Mouse (Mus musculus): ENCODE measurements around the gene Ahdc1.

The Ahdc1 gene

DNA sequence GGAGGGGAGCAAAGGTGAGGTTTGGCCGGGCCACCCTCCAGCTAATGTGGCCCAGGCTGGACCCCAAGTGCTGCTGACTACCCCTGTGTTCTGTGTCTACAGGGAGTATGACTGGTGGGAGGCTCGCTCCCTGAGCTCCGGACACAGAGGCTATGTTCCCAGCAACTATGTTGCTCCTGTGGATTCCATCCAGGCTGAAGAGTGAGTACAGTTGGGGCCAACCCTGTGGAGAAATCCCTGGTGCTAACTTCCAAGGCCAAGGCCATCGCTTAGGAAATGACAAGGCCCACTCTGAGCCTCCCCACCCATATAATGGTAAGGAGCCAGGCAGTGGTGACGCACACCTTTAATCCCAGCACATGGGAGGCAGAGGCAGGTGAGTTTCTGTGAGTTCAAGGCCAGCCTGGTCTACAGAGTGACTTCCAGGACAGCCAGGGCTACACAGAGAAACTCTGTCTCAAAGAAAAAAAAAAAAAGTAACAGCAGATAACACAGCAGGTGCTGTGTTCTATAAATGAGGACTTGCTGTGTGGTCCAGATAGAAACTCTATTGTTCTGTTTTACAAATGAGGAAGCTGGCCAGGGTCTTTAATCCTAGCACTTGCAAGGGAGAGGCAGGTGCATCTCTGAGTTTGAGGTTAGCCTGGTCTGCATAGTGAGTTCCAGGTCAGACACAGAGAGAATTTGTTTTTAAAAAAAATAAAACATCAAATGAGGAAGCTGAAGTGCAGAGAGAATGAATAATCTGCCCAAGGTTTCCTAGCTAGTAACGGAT, 22.3 kb upstream of the Ahdc1 start:
- in situ Hi-C loops (cut with MboI, MseI), result no loop called here

DNA sequence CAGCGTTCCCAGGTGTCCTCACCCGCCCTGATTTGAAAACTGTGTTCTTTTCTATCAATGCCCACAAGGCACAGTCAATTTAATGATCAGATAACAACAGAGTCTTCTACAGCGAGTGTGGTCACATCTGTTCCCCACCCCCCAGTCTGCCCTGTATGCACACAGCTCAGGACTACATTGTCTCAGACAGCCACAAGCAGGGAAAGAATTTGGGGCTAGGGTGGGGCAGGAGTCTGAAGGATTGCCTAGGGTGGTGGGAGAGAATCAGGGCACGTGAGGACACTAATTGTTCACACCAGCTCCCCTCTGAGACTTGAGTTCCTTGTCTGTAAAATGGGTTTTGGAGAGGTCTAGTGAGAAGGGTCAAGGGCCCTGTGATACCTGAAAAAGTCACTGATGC, 17.5 kb upstream of the Ahdc1 start:
- in situ Hi-C loops (cut with MboI, MseI), result no loop called here

DNA sequence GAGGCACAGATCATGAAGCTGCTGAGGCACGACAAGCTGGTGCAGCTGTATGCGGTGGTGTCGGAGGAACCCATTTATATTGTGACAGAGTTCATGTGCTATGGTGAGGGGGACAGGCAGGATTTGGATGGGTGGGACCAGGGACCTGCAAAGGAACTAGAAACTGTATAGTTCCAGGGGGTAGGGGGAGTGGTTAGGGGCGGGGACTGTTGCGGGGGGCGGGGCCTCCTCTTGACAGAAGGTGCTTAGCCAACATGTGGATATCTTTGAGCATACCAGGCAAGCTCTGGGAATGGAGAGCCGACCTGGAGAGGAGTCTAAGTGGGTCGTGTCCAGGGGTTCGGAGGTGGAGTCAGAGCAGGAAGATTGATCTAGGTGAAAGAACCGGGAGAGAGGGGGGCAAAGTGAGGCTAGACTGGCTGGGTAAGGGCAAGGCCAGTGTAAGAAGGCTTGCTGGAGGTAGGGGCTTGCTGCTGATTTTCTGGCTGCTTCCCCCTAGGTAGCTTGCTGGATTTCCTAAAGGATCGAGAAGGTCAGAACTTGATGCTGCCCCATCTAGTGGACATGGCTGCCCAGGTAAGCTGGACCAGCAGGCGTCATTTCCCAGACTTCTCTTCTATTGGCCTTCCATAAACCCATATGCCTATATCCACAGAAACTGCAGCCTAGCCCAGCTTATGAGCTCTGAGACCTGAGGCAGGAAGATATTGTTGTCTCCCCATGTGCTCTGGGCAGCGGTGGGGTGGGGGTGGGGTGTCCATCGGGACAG, 13.4 kb upstream of the Ahdc1 start:
- in situ Hi-C loops (cut with MboI, MseI), result no loop called here

DNA sequence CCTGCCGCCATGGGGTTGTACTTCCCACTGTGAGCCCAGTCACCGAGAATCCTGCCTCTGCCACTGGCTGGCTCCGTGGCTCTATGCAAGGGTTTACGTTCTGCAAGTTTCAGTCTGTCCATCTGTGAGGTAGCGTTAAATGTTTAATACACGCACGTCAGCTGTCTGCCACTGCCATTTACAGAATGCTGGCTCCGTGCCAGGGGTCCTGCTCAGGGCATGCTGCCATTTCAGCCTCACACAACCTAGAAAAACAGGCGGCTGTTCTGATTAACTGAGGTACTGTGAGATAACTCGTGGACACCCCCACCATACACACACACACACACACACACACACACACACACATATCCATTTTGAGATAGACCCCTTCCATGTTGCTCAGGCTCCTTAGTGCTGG, 8.2 kb upstream of the Ahdc1 start:
- in situ Hi-C loops (cut with MboI, MseI), result loop anchor here (5.0 kb wide), 1 partner anchor 51 kb away; no protein-coding TSS in a partner anchor

DNA sequence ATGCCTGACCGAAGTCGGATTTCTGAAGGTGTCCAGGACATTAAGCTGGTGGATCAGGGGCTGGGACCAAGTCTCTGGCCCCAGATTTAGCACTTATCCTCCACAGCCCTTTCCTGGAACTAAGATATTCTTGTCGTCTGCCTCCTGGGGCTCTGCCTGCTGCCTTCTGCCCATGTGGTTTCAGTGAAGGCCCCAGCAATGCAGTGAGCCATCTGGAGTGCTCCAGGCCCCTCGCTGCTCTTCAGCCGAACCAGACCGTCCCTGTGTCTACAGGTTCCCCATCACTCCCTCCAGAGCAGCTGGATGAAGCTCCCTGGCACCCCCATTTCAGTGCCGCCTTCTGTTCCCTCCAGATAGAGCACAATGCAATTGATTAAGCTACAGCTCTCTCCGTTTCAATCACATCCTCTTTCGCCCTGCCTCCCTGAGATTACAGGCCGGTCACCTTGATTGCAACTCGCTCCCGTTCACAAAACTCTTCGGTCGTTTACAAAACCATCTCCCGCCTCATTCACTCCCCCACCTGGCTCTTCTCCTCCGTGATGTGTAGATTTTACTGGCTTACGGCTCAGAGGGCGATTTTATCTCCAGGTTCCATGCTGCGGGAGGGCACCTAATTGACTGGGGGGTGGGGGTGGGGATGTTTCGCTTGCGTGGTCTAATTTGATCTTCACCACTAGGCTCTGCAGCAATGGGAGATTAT, 7.6 kb upstream of the Ahdc1 start:
- in situ Hi-C loops (cut with MboI, MseI), result loop anchor here (5.0 kb wide), 1 partner anchor 51 kb away; no protein-coding TSS in a partner anchor

DNA sequence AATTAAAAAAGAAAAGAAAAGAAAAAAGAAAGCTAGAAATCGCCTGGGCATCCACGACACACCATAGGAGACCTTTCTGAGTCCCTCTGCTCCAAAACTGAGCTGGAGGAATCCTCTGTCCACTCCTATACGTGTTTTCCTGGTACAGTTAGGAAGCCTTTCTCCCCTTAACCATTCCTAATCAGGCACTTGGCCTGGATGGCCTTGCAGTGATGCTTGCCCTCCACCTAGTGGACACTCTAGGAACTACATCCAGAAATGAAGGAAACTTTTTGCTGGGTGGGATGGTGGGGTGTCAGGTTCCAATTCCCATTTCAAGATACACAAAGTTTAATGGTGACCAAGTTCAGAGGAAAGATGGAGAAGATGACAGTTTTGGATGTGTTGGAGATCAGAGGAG, 5.8 kb upstream of the Ahdc1 start:
- in situ Hi-C loops (cut with MboI, MseI), result loop anchor here (5.0 kb wide), 1 partner anchor 182 kb away; no protein-coding TSS in a partner anchor

DNA sequence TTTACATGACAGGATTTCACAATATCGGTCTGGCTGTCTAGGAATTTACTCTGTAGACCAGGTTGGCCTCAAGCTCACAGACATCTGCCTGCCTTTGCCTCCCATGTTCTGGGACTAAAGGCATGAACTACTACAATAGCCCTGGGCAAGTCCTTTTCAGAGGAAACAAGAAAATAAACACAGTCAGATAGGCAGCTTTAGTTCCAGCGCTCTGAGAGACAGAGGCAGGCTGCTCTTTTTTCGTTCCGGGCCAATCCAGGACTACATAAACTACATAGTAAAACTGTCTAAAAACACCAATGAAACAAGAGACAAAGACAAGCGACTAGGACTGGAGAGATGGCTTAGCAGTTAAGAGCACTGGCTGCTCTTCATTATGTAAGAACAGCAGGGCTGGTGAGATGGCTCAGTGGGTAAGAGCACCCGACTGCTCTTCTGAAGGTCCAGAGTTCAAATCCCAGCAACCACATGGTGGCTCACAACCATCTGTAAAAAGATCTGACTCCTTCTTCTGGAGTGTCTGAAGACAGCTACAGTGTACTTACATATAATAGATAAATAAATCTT, 5.1 kb upstream of the Ahdc1 start:
- in situ Hi-C loops (cut with MboI, MseI), result loop anchor here (5.0 kb wide), 1 partner anchor 181 kb away; no protein-coding TSS in a partner anchor

DNA sequence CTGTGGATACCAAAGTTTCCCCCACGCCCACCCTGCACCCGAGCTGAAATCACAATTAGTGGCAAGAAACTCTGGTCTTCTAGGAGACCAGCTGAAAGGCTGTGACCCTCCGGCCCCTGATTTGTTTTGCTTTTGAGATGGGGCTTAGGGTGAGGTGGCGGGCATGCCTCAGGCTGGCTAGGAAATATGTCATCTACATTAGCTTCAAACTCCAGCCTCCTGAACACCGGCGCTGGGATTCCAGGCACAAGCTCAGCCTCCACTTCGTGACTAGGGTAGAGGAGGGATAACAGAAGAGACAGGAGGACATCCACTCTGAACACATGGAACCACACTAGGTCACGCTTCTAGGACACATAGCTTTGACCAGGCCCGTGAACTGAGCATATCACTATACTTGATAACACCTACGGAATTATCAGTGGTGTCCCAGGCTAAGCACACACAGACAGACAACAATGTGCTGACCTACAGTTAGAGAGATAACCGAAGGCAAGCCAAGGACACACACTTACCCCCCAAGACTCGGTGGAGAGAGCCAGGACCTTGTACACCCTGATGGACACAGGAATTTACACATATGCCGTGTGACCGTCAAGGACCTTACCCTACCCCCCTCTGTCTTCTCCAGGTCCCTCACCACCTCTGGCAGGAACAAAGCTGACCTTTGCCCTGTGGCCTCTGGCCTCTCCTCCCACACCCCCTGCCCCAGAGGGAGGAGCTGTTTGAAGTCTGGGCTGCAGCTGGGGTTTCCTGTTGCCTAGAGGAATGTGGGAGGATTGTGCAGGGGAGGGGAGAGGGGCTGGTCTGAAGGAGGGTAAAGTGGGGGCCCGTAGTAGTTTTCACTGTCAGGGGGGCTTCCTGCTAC, 3.3 kb upstream of the Ahdc1 start:
- in situ Hi-C loops (cut with MboI, MseI), result loop anchor here (5.0 kb wide), 1 partner anchor 180 kb away; no protein-coding TSS in a partner anchor

DNA sequence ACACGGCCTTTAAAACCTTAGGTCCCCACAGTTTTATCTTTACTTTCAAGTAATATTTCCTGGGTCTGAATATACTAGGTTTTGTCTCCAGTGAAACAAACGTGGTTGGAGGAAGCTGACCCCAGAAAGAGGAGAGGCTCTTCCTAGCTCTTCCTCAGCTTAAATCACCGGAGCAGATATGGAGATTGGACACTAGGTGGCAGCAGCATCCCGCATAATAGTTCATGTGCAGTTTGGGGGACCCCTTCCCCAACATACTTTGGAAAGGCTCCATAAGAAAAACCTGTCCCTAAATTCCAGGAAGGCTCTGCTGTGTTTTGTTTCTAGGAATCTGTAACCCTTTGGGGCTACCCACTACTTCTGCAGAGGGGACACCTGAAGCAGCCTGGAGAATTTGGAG, 1.9 kb upstream of the Ahdc1 start:
- in situ Hi-C loops (cut with MboI, MseI), result loop anchor here (5.0 kb wide), 1 partner anchor 178 kb away; no protein-coding TSS in a partner anchor

DNA sequence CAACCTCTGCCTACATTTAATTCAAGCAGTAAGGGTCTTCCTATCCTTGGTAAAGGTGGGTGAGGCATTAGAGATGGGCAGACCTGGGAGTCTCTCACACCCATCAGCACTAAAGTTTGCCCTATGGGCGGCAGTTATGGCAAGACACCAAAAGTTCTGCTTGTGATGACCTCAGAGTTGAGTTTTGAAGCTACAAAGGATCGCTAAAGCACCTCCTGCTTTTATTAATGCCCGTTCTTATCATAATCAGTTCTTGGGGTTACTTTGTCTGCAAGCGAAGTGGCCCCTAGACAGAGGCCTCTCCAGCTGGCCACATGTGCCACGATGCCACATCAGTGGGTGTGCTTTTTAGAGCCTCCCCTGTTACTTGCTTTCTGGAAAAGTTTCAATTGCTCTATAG, 1.4 kb upstream of the Ahdc1 start:
- in situ Hi-C loops (cut with MboI, MseI), result loop anchor here (5.0 kb wide), 1 partner anchor 178 kb away; no protein-coding TSS in a partner anchor

DNA sequence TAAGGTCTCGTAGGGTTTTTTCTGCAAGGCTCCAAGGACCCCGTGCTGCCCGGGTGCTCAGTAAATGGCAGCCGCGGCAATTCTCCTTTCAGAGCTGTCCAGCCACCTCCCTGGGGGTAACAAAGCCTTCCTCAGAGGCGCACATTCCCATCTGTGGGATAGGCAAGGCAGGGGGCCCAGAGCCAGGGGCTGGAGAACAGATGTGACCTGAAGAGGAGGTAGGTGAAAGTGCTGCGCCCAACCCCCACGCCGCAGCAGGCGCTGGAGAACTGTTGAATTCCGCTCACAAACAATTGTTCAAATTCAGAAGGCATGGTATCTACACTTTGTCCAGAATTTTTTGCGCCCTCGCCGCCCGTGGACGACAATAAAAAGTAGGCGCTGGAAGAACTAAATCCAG, 449 bp upstream of the Ahdc1 start:
- in situ Hi-C loops (cut with MboI, MseI), result no loop called here

DNA sequence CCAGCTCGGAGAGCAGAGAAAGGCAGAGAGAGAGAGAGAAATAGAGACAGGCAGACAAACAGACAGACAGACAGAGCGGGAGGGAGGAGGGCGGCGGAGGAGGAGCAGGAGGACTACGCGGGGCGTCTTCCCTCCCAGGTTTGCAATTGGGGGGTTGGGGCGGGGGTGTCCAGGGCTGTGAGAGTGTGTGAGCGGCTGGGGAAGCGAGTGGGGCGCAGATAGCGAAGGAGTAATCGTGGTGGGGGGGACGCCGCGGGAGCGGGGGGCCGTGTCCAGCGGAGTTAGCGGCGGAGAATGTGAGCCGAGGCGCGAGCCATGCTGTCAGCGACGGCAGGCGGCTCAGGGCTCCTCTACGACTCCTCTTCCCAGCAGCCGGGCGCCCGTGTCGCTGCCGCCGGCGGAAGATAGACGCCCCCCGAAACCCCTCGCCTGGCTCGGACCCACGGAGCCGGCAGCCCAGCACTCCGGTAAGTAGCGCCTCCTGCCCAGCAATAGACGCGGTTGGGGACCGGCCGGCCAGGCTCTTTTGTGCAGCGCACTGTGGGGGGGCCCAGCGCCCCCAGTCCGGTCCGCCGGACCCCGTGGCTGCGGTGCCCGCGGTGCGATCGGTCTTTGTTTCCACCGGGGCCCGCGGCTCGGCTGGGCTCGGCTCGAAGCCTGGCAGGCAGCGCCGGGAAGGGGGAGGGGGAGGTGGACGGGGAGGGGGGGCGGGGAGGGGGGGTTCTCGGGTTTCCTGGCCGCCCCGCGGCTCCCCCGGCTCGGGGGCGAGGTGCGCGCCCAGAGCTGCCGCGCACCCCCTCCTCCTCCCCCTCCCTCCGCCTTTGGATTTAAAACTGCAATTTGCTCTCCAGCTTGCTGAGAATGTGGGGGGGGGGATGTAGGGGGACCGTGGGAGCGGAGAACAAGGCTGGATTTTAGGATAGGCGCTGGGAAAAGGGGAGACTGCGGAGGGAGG, 1.0 kb downstream of the Ahdc1 start:
- in situ Hi-C loops (cut with MboI, MseI), result no loop called here

DNA sequence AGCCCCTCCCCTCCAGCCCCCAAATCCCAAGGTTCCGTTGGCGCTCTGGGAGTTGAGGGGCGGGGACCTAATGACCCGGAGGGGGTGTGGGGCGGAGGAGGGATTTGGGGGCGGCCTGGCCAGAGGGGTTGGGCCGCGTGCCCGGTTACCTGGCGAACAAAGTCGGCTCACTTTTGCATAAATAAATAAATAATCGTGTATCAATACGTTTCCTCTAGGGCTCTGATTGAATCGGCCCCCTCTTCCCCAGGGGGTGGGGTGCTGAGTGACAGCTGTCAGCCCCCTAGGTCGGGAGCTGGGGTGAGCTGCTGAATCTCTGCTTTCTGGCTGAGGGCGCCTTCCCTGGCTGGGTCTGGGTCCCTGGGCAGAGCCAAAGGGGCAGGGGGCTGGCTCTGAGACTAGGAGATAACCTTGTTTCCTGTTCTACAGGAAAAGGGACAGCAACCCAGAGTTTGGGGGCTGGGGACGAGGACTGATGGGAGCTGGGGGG, 1.8 kb downstream of the Ahdc1 start:
- in situ Hi-C loops (cut with MboI, MseI), result no loop called here

DNA sequence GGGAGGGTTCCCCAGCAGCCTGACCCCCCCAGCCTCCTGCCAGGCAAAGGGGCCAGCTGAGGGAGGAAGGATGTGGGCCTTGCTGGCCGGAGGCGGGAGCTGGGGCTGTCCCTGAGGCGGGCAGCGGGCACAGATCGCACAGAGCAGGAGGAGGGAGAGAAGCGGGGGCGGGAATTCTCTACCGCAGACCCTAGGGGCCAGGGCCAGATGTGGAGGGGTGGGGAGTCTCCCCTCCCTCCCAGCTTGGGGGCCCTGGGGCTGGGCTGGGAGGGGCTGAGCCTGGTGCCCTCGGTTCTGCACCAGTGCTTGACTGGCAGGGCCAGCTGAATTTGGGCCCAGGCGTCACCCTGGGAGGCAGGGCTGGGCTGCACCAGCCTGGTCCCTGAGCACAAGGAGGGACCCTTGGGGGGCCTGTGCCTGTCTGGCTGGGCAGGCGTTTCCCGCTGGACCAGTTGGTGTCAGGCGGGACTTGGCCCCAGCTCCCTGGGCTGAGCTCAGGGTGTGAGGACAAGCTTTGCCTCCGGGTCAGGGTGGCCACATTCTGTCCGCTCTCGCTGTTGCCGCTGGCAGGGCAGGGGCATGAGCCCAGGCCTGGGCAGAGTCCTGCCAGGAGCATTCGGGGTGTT, 2.3 kb downstream of the Ahdc1 start:
- in situ Hi-C loops (cut with MboI, MseI), result no loop called here

DNA sequence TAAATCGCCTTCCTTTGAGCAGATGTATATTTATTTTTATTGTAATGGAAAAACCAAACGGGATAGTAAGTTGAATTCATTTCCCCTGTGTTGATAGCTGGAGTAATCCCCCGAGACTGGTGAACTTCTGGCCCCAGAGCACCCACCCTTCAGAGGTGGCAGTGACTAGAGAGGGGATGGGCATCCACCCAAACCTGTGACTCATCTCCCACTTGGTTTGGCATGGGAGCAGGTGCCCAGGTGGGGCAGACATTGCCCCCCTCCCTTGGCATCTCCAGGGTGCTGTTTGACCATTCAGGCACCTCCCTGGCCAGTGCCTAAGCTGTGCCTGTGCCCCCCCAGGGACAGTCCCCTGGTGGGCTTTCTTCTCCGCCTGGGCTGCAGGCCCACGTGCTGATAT, 3.0 kb downstream of the Ahdc1 start:
- in situ Hi-C loops (cut with MboI, MseI), result no loop called here

DNA sequence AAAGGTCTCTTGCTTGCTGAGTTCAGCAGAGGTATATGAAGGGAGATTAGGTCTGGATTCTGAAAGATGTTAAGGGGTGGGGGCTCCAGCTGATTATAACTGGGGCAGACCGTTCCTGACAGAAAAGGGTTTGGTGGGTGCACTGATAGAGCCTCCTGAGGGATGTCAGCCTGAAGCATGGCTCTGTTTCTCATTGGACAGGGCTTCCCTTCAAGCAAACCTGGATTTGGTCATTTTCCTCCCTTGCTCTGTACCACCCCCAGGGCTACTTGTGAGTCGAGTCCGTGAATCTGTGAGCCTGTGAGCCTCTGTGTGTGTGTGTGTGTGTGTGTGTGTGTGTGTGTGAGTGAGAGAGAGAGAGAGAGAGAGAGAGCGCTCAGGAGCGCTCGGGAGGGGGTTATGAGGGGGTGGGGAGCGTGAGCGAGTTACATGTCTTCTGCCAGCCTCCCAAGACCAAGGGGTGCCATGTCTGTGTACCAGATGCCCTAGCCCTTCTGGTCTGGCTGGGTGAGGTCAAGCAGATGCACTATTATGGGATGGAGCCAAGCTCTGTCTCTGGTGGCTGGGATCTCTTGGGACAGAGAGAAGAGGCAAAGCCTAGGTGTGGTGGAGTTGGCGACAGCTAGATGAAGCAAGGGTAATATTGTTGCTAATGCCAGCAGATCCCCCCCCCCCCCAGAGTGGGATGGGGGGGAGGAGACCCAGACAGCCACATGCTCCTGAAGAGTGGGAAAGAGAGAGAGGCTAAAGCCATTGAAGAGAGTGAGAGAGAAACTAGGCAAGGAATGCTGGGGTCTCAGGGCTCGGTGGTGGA, 4.0 kb downstream of the Ahdc1 start:
- in situ Hi-C loops (cut with MboI, MseI), result no loop called here

DNA sequence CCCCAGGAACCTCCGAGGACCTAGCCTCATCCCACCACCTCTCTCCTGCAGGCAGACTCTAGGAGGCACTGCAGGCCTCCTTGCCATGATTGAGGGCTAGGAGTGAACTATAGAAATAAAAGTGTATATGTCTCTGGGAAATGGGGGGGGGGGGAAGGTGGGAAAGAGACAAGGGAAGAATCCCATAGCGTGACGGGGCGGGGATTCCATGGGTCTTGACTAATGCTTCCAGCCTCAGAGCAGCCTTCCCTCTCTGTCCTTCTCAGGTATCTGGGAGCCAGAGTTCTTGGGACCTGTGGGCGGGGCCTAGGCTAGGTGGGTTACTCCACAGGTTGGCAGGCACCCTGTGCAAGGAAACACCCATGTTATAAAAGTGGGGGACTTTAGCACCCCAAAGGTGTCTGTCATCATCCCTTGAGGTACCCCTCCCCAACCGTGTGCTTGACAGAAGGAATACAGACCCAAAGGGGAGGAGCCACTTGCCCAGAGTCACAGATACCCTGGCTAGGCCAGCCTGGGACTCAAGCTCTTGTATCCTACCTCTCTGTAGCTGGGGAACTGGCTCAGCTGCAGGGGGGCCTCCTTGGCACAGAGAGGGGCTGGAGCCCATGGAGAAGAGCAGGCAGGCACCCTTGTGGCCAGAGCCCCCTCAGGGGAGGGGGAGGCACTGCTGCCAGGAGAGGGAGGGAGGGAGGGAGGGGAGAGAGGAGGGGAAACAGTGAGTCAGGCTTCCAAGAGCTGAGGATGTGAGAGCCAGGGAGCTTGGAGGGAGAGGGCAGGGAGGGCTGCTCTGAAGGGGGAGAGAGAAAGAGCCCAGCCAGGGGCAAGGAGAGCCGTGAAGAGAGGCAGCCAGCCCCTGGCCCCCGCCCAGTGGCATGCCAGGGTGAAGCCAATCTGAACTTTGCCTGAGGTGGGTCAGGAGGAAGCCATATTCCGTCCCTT, 4.9 kb downstream of the Ahdc1 start:
- in situ Hi-C loops (cut with MboI, MseI), result no loop called here

Data from T-helper 2 cell (primary cell).